Mouse (Mus musculus): ENCODE results near the gene Tmem45b. TPM values are rescaled to one million over a fixed set of nuclear protein-coding genes. Genes with fewer than 3 reads are reported as not detected.

The Tmem45b gene
- polyA plus RNA-seq, 1 experiment = 11.7 TPM

GRCm38 (mm10) chr9:31384786-31385499 lies 79.3 kb downstream of the Tmem45b start:
- H3K4me1 ChIP-seq (ENCODE audit: control insufficient read depth, insufficient read depth, low read length) = peaks cover 7% of the 10 kb centered on the region
- TF ChIP-seq CTCF (IDR thresholded peaks at IDR 0.05; ENCODE audit: control insufficient read depth, insufficient read depth, insufficient replicate concordance, low read depth, low read length) (no peak), POLR2A (IDR thresholded peaks at IDR 0.05; ENCODE audit: control insufficient read depth, low read depth, low read length) (no peak)
- no peak overlapping the region for H3K27ac ChIP-seq (ENCODE audit: control insufficient read depth, insufficient read depth, low read depth, low read length)
- H3K4me3 ChIP-seq (ENCODE audit: control insufficient read depth, low read depth, low read length) = peak overlapping the region; percentile 94
- H3K36me3 ChIP-seq (ENCODE audit: control insufficient read depth, insufficient read depth, low read length) = no peaks in the 10 kb centered on the region; the same call in 1 of the 2 replicates
- H3K27me3 ChIP-seq (ENCODE audit: control insufficient read depth, insufficient read depth, low read length) = no peaks in the 10 kb centered on the region

- TF ChIP-seq POLR2A (IDR thresholded peaks at IDR 0.05; ENCODE audit: control insufficient read depth, low read depth, low read length) (no peak), CTCF (IDR thresholded peaks at IDR 0.05; ENCODE audit: control insufficient read depth, insufficient read depth, insufficient replicate concordance, low read depth, low read length) (no peak)
- H3K27ac ChIP-seq (ENCODE audit: control insufficient read depth, insufficient read depth, low read depth, low read length) = no peak overlapping the region
- H3K4me3 ChIP-seq (ENCODE audit: control insufficient read depth, low read depth, low read length) = no peak overlapping the region
- H3K4me1 ChIP-seq (ENCODE audit: control insufficient read depth, insufficient read depth, low read length) = no peaks in the 10 kb centered on the region
- H3K36me3 ChIP-seq (ENCODE audit: control insufficient read depth, insufficient read depth, low read length) = no peaks in the 10 kb centered on the region
- H3K27me3 ChIP-seq (ENCODE audit: control insufficient read depth, insufficient read depth, low read length) = no peaks in the 10 kb centered on the region
These were observed 87.6 kb downstream of the Tmem45b start for GRCm38 (mm10) chr9:31376661-31377060.

Other genes starting within 250 kb of the Tmem45b start
- 4.7 and 5.1 TPM in 2 replicates for gene Prdm10, start 183.9 kb downstream of the Tmem45b start, polyA plus RNA-seq (2012; rRNA removed)
- gene Nfrkb, start 78.3 kb downstream of the Tmem45b start, polyA plus RNA-seq (2012; rRNA removed) = 16.7 and 18.2 TPM in 2 replicates

Data from testis, adult 2 months (tissue).